Mouse (Mus musculus): ENCODE measurements at regions not wholly inside any gene's neighbourhood (a gene's known extent, or its start where the extent isn't known, plus 50 kb on each side); places are given as distances from the start of the nearest gene placed in this dataset.

GRCm38 (mm10) chr4:106251430-106251829 is 64.6 kb upstream of the Usp24 start:
- 73% methylated on average over 1 of the region's 1 CpGs for WGBS
- Histone ChIP-seq H3K9me3 (no peaks in the 10 kb centered on the region; the same call in 1 of the 2 replicates), H3K4me3 (no peak overlapping the region), H3K27ac (no peak overlapping the region), H3K27me3 (ENCODE audit: insufficient read depth, poor library complexity, severe bottlenecking) (no peaks in the 10 kb centered on the region), H3K36me3 (no peaks in the 10 kb centered on the region), H3K4me1 (peaks cover 13% of the 10 kb centered on the region)
- peak; percentile 16 for DNase-seq (ENCODE audit: low spot score)

- no peak overlapping the region for H3K27ac ChIP-seq
- no peaks in the 10 kb centered on the region; the same call in 1 of the 2 replicates for H3K9me3 ChIP-seq
- H3K27me3 ChIP-seq (ENCODE audit: insufficient read depth, poor library complexity, severe bottlenecking): no peaks in the 10 kb centered on the region
- no peak overlapping the region for H3K4me3 ChIP-seq
- H3K4me1 ChIP-seq: peaks cover 15% of the 10 kb centered on the region
- WGBS: 84% methylated on average over 6 of the region's 6 CpGs
- peak; percentile 53 for DNase-seq (ENCODE audit: low spot score)
- H3K36me3 ChIP-seq: no peaks in the 10 kb centered on the region
These were observed 63.1 kb upstream of the Usp24 start for GRCm38 (mm10) chr4:106252946-106253345.

- H3K27ac ChIP-seq: no peak overlapping the region
- H3K36me3 ChIP-seq: no peaks in the 10 kb centered on the region
- no peaks in the 10 kb centered on the region; the same call in 1 of the 2 replicates for H3K9me3 ChIP-seq
- WGBS: 77% methylated on average over 3 of the region's 3 CpGs
- H3K4me3 ChIP-seq: no peak overlapping the region
- H3K4me1 ChIP-seq: peaks cover 7% of the 10 kb centered on the region
- no peaks in the 10 kb centered on the region for H3K27me3 ChIP-seq (ENCODE audit: insufficient read depth, poor library complexity, severe bottlenecking)
- DNase-seq (ENCODE audit: low spot score): peak; percentile 22
These were observed 61.1 kb upstream of the Usp24 start for GRCm38 (mm10) chr4:106254761-106255475.

GRCm38 (mm10) chr4:106255959-106256609 is 59.9 kb upstream of the Usp24 start:
- no peak overlapping the region for H3K27ac ChIP-seq
- H3K4me1 ChIP-seq: peaks cover 7% of the 10 kb centered on the region
- no peaks in the 10 kb centered on the region for H3K27me3 ChIP-seq (ENCODE audit: insufficient read depth, poor library complexity, severe bottlenecking)
- no peak overlapping the region for H3K4me3 ChIP-seq
- peak; percentile 75 for DNase-seq (ENCODE audit: low spot score)
- H3K36me3 ChIP-seq: no peaks in the 10 kb centered on the region
- H3K9me3 ChIP-seq: no peaks in the 10 kb centered on the region; the same call in 1 of the 2 replicates

- Histone ChIP-seq H3K27ac (no peak overlapping the region), H3K36me3 (no peaks in the 10 kb centered on the region), H3K4me3 (no peak overlapping the region), H3K4me1 (peaks cover 2% of the 10 kb centered on the region), H3K9me3 (no peaks in the 10 kb centered on the region), H3K27me3 (ENCODE audit: insufficient read depth, poor library complexity, severe bottlenecking) (no peaks in the 10 kb centered on the region)
- DNase-seq (ENCODE audit: low spot score): no peak
- WGBS: 76% methylated on average over 3 of the region's 3 CpGs
These were observed 54.6 kb upstream of the Usp24 start for GRCm38 (mm10) chr4:106261404-106261803.

GRCm38 (mm10) chr4:106261901-106262560 is 54.0 kb upstream of the Usp24 start:
- no peak overlapping the region for H3K27ac ChIP-seq
- peak; percentile 46 for DNase-seq (ENCODE audit: low spot score)
- H3K4me3 ChIP-seq: no peak overlapping the region
- no peaks in the 10 kb centered on the region for H3K36me3 ChIP-seq
- H3K4me1 ChIP-seq: no peaks in the 10 kb centered on the region
- no peaks in the 10 kb centered on the region for H3K27me3 ChIP-seq (ENCODE audit: insufficient read depth, poor library complexity, severe bottlenecking)
- WGBS: 72% methylated on average over 3 of the region's 3 CpGs
- H3K9me3 ChIP-seq: no peaks in the 10 kb centered on the region

- H3K27ac ChIP-seq: no peak overlapping the region
- H3K4me1 ChIP-seq: no peaks in the 10 kb centered on the region
- H3K4me3 ChIP-seq: no peak overlapping the region
- no peaks in the 10 kb centered on the region for H3K9me3 ChIP-seq
- peak; percentile 62 for DNase-seq (ENCODE audit: low spot score)
- no peaks in the 10 kb centered on the region for H3K36me3 ChIP-seq
- 85% methylated on average over 9 of the region's 9 CpGs for WGBS
- H3K27me3 ChIP-seq (ENCODE audit: insufficient read depth, poor library complexity, severe bottlenecking): no peaks in the 10 kb centered on the region
These were observed 53.0 kb upstream of the Usp24 start for GRCm38 (mm10) chr4:106262751-106263725.

Data from heart, embryonic 10.5 days (tissue).